Mouse (Mus musculus) left cerebral cortex, postnatal 25 days (tissue): ENCODE data around the gene Bmp8a. TPM values are rescaled to one million over a fixed set of nuclear protein-coding genes. Genes with fewer than 3 reads are reported as not detected.
"Not testable (repeated sequence)": the region's sequence is repeated elsewhere in the genome, so short reads cannot be mapped to it uniquely, and the experiment has no call there.

Experiments used
- DNase-seq, 2 experiments: peaks; one replicate each; pipeline ENCODE4 v3.0.0; 2022; ENCODE audit warnings: low spot score in 2 of 2, mixed read lengths in 1 of 2
- intact Hi-C: fragments of 180-260 bp; cut with DNase I; formaldehyde crosslinking; loops from one replicate; pipeline ENCODE4 v1.15.1; 2025
- total RNA-seq, 2 experiments: library from RNA; stranded (reverse); gene quantifications; 2 replicates each; pipeline ENCODE4 v1.2.3; 2021

The Bmp8a gene
- total RNA-seq, 2 experiments from 2014 or later: 0.18 to 0.37 TPM

DNA sequence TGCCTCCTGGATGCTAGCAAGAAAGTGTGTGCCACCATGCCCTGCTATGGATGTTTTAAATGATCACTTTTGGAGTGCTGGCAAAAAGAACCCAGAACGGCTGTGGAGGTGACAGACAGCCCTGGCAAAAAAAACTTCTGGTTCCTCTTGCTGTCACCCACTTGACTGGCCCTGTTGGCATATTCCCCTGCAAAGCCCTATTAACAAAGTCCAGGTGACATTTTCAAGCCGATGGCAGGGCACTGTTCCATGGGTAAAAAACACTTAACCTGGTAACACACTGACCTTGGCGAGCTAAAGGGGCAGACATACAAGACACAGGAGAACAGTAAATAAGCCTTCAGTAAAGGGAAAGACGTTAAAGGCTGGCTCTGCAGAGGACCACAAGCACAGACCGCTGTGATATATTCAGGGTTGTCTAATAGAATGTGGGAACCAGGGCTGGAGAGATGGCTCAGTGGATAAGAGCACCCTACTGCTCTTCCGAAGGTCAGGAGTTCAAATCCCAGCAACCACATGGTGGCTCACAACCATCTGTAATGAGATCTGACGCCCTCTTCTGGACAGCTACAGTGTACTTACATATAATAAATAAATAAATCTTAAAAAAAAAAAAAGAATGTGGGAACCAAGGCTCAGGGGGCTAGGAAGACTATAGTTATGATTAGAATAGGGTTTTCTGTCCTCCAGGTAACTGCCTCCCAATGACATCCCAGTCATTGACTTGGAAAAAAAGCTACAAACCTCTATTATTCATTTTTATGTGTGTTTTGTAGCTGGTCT lies 49.2 kb downstream of the Bmp8a start:
- no peak for DNase-seq

GRCm38 (mm10) chr4:123292989-123293388 lies 50.1 kb downstream of the Bmp8a start:
- DNase-seq: no peak
- intact Hi-C loops: no loop called here

More for the DNA sequence above, 49.2 kb downstream of the Bmp8a start:
- intact Hi-C loops: no loop called here

- intact Hi-C loops: no loop called here
- DNase-seq: no peak
Observed at GRCm38 (mm10) chr4:123292390-123292789, 50.7 kb downstream of the Bmp8a start.

DNA sequence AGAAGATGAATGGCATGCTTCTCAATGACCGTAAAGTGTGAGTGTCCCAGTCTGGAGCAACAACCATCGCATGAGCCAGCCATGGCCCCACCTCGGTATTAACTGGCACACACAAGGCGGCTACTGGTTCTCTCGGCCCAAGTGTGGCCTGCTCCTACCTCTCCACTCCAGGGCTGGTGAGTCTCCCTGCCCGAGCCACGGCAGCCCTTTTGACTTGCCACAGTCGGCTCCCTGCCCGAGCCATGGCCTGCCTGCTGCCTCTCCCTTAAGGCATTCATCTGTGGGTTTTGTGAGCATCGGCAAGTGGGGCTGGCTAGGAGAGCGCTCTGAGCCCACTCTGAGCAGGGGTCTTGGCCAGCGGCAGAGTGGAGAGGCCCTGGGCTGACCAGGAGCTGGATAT lies 54.0 kb downstream of the Bmp8a start:
- no peak for DNase-seq
- intact Hi-C loops: no loop called here

- no peak for DNase-seq
- intact Hi-C loops: no loop called here
Observed at GRCm38 (mm10) chr4:123286790-123287189, 56.3 kb downstream of the Bmp8a start.

- intact Hi-C loops: no loop called here
- no peak for DNase-seq
Observed at GRCm38 (mm10) chr4:123284731-123285624, 58.1 kb downstream of the Bmp8a start.

DNA sequence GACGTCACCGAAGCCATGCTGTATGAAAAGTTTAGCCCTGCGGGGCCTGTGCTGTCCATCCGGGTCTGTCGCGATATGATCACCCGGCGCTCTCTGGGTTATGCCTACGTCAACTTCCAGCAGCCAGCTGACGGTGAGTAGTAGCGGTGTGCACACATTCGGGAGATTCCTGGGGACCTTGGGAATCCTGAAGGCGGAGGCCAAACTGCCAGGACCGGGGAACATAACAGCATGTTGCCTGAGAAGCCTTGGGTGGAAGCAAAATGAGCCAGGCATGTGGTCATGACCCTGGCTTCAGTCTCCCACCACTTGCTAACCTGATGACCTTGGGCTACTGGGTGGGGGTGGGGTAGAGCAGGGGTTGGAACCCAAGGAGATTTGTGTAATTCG lies 59.4 kb downstream of the Bmp8a start:
- DNase-seq: peak in 1 of 2 experiments; percentile 33
- intact Hi-C loops: not testable (repeated sequence)

GRCm38 (mm10) chr4:123282915-123283674 lies 60.0 kb downstream of the Bmp8a start:
- DNase-seq: peak; percentile 20 to 42
- intact Hi-C loops: not testable (repeated sequence)

- intact Hi-C loops: no loop called here
- peak; percentile 85 to 89 for DNase-seq
Observed at GRCm38 (mm10) chr4:123282500-123282899, 60.6 kb downstream of the Bmp8a start.

DNA sequence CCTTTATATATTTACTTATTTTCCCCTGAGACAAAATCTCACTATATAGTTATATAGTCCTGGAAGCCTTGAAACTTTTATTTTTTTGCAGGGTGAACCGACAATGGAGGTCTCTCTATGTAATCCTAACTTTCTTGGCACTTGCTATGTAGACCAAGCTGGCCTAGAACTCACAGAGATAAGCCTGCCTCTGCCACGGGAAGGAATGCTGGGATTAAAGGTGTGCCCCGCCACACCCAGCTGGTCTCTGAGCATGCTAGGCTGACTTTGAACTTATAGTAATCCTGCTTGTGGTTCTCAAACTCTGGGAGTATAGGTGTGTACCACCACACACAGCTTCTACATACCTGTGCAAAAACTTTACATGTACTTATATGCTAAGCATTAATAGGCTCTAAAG lies 62.9 kb downstream of the Bmp8a start:
- intact Hi-C loops: no loop called here
- DNase-seq: no peak

DNA sequence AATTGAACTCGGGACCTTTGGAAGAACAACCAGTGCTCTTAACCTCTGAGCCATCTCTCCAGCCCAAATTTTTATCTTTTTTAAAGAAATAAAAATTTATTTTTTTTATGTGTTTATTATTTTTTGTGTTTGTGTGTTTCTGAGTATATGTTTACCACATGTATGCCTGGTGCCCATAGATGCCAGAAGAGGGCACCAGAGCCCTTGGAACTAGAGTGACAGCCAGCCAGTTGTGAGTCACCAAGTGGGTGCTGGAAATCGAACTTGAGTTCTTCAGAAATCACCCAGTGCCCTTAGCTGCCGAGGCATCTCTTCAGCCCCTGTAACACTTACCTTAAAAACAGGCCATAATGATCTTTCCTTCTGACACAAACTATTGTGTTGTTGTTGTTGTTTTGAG lies 72.0 kb downstream of the Bmp8a start:
- DNase-seq: no peak
- intact Hi-C loops: no loop called here

Other genes with a start within 250 kb of the Bmp8a start
- gene Bmp8b, start 238.1 kb downstream of the Bmp8a start, total RNA-seq: under 1 TPM in 1 of 2 experiments, not detected in 1; 0.27 TPM
- under 1 TPM in 1 of 2 experiments, not detected in 1; 0.25 TPM for gene Oxct2b, start 227.0 kb downstream of the Bmp8a start, total RNA-seq
- gene Ppie, start 203.3 kb downstream of the Bmp8a start, total RNA-seq: 10 to 100 TPM; 19.9 to 21.4 TPM
- 100 to 1,000 TPM; 553 to 568 TPM for gene Hpcal4, start 160.0 kb downstream of the Bmp8a start, total RNA-seq
- gene Nt5c1a, start 141.7 kb downstream of the Bmp8a start, total RNA-seq: 1 to 10 TPM; 7.4 to 9.2 TPM
- gene Heyl, start 109.7 kb downstream of the Bmp8a start, total RNA-seq: 1 to 10 TPM; 4.2 to 5.8 TPM
- 10 to 100 TPM; 36.8 to 40.3 TPM for gene Pabpc4, start 80.9 kb downstream of the Bmp8a start, total RNA-seq
- gene Oxct2a, start 19.6 kb downstream of the Bmp8a start, total RNA-seq: not detected